Mouse (Mus musculus): ENCODE results near the gene Exosc8. TPM values are rescaled to one million over a fixed set of nuclear protein-coding genes. Genes with fewer than 3 reads are reported as not detected.
"Not testable (repeated sequence)": the region's sequence is repeated elsewhere in the genome, so short reads cannot be mapped to it uniquely, and the experiment has no call there.

Exosc8 gene
- polyA plus RNA-seq, 1 experiment from 2014 or later, result 69.7 TPM

GRCm38 (mm10) chr3:54708972-54709371 lies 26.2 kb downstream of the Exosc8 start:
- Histone ChIP-seq H3K4me3 (replicated peaks) (no peak overlapping the region), H3K27ac (replicated peaks) (no peak overlapping the region), H3K27me3 (no peaks in the 10 kb centered on the region), H3K36me3 (replicated peaks) (peaks cover 82% of the 10 kb centered on the region), H3K4me1 (replicated peaks) (no peaks in the 10 kb centered on the region), H3K9ac (no peak overlapping the region), H3K9me3 (replicated peaks) (no peaks in the 10 kb centered on the region), H3K4me2 (no peak overlapping the region)
- ATAC-seq (ENCODE audit: insufficient read depth), result no peak
- WGBS (ENCODE audit: insufficient replicate concordance), result 65% methylated on average over 9 of the region's 9 CpGs

DNA sequence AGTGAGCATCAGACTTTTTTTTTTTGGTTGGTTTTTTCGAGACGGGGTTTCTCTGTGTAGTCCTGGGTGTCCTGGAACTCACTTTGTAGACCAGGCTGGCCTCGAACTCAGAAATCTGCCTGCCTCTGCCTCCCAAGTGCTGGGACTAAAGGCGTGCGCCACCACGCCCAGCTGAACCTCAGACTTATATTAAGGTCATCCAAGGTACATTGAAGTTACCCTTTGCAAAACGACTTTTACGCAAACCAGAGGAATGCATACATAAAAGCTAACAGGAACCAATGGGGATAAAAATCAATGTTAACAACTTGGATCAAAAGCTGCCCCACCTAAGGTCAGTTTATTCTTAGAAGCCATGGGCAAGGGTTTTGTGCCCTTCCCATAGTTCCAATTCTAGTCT lies 31.1 kb downstream of the Exosc8 start:
- not testable (repeated sequence) for H3K27me3 ChIP-seq; H3K4me1 ChIP-seq (replicated peaks); ATAC-seq (ENCODE audit: insufficient read depth); H3K4me3 ChIP-seq (replicated peaks); H3K4me2 ChIP-seq; H3K9me3 ChIP-seq (replicated peaks); H3K27ac ChIP-seq (replicated peaks); H3K9ac ChIP-seq
- WGBS (ENCODE audit: insufficient replicate concordance), result 84% methylated on average over 8 of the region's 8 CpGs
- peaks cover 64% of the 10 kb centered on the region for H3K36me3 ChIP-seq (replicated peaks)

DNA sequence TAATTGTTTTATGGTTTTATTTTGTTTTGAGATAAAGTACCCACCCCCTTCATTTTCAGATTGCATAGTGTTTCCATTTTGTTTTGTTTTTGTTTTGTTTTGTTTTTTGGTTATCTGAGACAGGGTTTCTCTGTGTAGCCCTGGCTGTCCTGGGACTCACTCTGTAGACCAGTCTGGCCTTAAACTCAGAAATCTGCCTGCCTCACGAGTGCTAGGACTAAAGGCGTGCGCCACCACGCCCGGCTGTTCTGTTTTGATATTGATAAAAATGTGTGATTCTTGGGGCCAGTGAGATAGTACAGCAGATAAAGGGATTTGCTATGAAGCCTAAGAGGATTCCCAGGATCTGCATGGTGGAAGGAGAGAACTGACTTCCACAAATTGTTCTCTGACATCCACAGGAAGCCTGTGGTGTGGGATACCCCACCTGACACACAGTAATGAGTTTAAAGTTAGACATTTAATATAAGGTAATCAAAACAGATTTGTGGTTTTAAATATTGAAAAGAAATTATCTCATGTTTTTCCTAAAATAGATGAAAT lies 35.4 kb downstream of the Exosc8 start:
- no peaks in the 10 kb centered on the region for H3K27me3 ChIP-seq
- no peak overlapping the region for H3K4me2 ChIP-seq
- H3K4me3 ChIP-seq (replicated peaks), result no peak overlapping the region
- peaks cover 58% of the 10 kb centered on the region for H3K36me3 ChIP-seq (replicated peaks)
- no peak overlapping the region for H3K9ac ChIP-seq
- peak; percentile 44; the same call in 1 of the 2 replicates for ATAC-seq (ENCODE audit: insufficient read depth)
- no peaks in the 10 kb centered on the region for H3K9me3 ChIP-seq (replicated peaks)
- H3K4me1 ChIP-seq (replicated peaks), result peaks cover 8% of the 10 kb centered on the region
- no peak overlapping the region for H3K27ac ChIP-seq (replicated peaks)
- 23% methylated on average over 5 of the region's 5 CpGs for WGBS (ENCODE audit: insufficient replicate concordance)

- Histone ChIP-seq H3K4me2 (peak overlapping the region; percentile 89), H3K9me3 (replicated peaks) (no peaks in the 10 kb centered on the region), H3K27ac (replicated peaks) (peak overlapping the region; percentile 90), H3K4me1 (replicated peaks) (peaks cover 16% of the 10 kb centered on the region), H3K27me3 (no peaks in the 10 kb centered on the region), H3K36me3 (replicated peaks) (peaks cover 29% of the 10 kb centered on the region), H3K9ac (peak overlapping the region; percentile 64), H3K4me3 (replicated peaks) (peak overlapping the region; percentile 81)
- ATAC-seq (ENCODE audit: insufficient read depth), result 0 out of 2 replicates have a peak, but pooled peaks have one; percentile 0
- 0% methylated on average over 8 of the region's 8 CpGs for WGBS (ENCODE audit: insufficient replicate concordance)
Observed at GRCm38 (mm10) chr3:54693056-54693415, 42.2 kb downstream of the Exosc8 start.

DNA sequence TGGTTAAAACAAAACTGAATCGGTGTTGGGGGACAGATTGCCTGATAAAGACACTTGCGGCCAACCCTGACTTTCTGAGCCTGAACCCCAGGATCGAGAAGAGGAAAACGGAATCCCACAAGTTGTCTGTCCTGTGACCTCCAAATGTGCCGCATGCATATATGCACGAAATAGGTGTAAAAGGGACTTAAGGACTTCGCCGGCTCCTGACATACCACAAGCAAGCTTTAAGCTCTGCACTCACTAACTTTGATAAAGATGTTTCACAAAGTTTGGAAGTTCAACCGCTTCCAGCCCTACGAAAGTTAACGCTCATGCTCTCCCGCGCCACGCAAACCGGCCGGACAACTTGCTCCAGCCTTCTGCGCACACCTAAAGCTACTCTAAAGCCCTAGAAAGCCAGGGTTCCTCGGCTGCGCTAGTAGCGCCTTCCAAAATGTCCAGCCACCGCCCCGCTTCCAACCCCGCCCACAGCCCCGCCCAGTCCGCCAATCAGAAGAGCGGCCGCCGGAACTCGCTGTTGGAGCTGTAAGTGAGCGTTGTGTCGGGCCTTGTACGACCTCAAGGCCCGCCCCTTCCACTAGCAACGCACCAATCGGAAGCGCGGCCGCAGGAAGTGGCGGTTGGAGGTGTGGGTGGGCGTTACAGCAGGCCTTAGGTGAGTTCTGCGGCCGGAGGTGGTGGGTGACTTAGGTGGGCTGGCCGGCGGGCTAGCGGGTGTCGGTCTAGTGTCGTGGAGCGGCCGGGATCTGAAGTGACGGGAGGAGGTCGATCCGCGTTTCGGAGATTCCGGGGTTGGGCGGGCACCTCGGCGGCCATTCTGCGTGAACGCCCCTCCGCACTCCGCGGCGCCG lies 42.8 kb downstream of the Exosc8 start, which contains the start of gene Supt20:
Gene Supt20 (plus strand): TSS at position 606 of the 854 bp plus-strand sequence.
- Histone ChIP-seq H3K4me2 (peak within 1 kb of the TSS; percentile 89), H3K27me3 (no peaks in the 10 kb centered on the region)
- under 1% methylated on average over 65 of the region's 65 CpGs for WGBS (ENCODE audit: insufficient replicate concordance)

GRCm38 (mm10) chr3:54689091-54689490 lies 46.1 kb downstream of the Exosc8 start:
- WGBS (ENCODE audit: insufficient replicate concordance), result 16% methylated on average over 2 of the region's 2 CpGs
- H3K27me3 ChIP-seq, result no peaks in the 10 kb centered on the region
- ATAC-seq (ENCODE audit: insufficient read depth), result no peak
- H3K4me3 ChIP-seq (replicated peaks), result no peak overlapping the region
- no peak overlapping the region for H3K27ac ChIP-seq (replicated peaks)
- no peaks in the 10 kb centered on the region for H3K9me3 ChIP-seq (replicated peaks)
- H3K9ac ChIP-seq, result no peak overlapping the region
- 0 out of 2 replicates have a peak, but pooled peaks cover 8% of the 10 kb centered on the region for H3K4me1 ChIP-seq (replicated peaks)
- H3K4me2 ChIP-seq, result no peak overlapping the region
- no peaks in the 10 kb centered on the region for H3K36me3 ChIP-seq (replicated peaks)

More for the DNA sequence above, 42.8 kb downstream of the Exosc8 start, which contains the start of gene Supt20:
- Histone ChIP-seq H3K36me3 (replicated peaks) (peaks cover 24% of the 10 kb centered on the region), H3K4me1 (replicated peaks) (peaks cover 16% of the 10 kb centered on the region), H3K4me3 (replicated peaks) (peak within 1 kb of the TSS; percentile 81), H3K9me3 (replicated peaks) (no peaks in the 10 kb centered on the region), H3K27ac (replicated peaks) (peak within 1 kb of the TSS; percentile 90), H3K9ac (peak within 1 kb of the TSS; percentile 64)
- ATAC-seq (ENCODE audit: insufficient read depth), result peak; percentile 98

GRCm38 (mm10) chr3:54687245-54687644 lies 47.9 kb downstream of the Exosc8 start:
- Histone ChIP-seq H3K27me3 (no peaks in the 10 kb centered on the region), H3K27ac (replicated peaks) (no peak overlapping the region), H3K36me3 (replicated peaks) (no peaks in the 10 kb centered on the region), H3K4me1 (replicated peaks) (0 out of 2 replicates have a peak, but pooled peaks cover 7% of the 10 kb centered on the region), H3K4me2 (no peak overlapping the region), H3K9ac (no peak overlapping the region), H3K9me3 (replicated peaks) (no peaks in the 10 kb centered on the region), H3K4me3 (replicated peaks) (no peak overlapping the region)
- WGBS (ENCODE audit: insufficient replicate concordance), result 40% methylated on average over 2 of the region's 2 CpGs
- no peak for ATAC-seq (ENCODE audit: insufficient read depth)

GRCm38 (mm10) chr3:54685202-54685601 lies 50.0 kb downstream of the Exosc8 start:
- no peaks in the 10 kb centered on the region for H3K27me3 ChIP-seq
- H3K9ac ChIP-seq, result no peak overlapping the region
- no peaks in the 10 kb centered on the region for H3K9me3 ChIP-seq (replicated peaks)
- ATAC-seq (ENCODE audit: insufficient read depth), result no peak
- no peaks in the 10 kb centered on the region for H3K36me3 ChIP-seq (replicated peaks)
- WGBS (ENCODE audit: insufficient replicate concordance), result 78% methylated on average over 3 of the region's 3 CpGs
- no peaks in the 10 kb centered on the region for H3K4me1 ChIP-seq (replicated peaks)
- no peak overlapping the region for H3K4me2 ChIP-seq
- no peak overlapping the region for H3K27ac ChIP-seq (replicated peaks)
- H3K4me3 ChIP-seq (replicated peaks), result no peak overlapping the region

DNA sequence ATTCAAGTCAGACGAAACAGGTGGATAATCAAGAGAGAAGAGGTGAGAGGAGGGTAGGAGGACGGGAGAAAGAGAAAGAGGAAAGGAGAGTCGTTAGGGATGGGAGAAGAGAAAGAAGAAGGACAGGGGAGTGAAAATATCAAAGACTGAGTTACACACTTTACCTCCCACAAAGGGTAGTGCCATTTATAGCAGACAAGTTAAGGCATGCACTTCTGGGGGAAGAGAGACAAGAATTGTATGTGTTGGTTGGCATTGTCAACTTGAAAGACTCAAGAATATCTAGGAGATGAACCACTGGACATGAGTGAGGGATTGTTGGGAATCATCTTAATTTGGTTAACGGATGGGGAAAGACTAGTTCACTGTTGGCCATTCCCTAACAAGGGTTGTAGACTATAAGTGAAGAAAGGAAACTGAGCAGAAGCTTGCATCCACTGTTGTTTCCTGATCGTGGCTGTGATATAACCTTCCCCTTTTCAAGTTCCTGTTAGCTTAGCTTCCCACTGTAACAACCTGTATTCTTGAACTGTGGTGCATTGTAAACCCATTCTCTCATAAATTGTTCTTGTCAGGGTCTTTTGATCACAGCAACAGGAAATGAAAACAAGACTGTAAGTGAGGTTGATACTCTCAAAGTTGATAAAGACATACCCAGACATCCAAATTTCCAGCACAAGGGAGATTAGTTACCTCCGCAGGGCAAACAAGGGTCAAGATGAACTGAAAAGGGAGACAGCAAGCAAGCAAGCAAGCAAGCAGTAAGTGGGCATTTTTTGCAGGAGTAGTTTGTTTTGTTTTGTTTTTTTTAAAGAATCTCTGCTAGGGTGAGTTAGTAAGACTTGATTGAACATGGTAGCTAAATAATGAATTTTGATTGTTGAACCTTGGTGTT lies 53.6 kb downstream of the Exosc8 start:
- H3K27me3 ChIP-seq, result no peaks in the 10 kb centered on the region
- no peaks in the 10 kb centered on the region for H3K9me3 ChIP-seq (replicated peaks)
- no peak overlapping the region for H3K9ac ChIP-seq
- no peak overlapping the region for H3K4me3 ChIP-seq (replicated peaks)
- H3K27ac ChIP-seq (replicated peaks), result no peak overlapping the region
- no peak for ATAC-seq (ENCODE audit: insufficient read depth)
- H3K4me1 ChIP-seq (replicated peaks), result no peaks in the 10 kb centered on the region
- no peaks in the 10 kb centered on the region for H3K36me3 ChIP-seq (replicated peaks)
- 29% methylated on average over 6 of the region's 6 CpGs for WGBS (ENCODE audit: insufficient replicate concordance)
- H3K4me2 ChIP-seq, result no peak overlapping the region
